Mouse (Mus musculus) G1E (cell line): Measurements from ENCODE around the gene Ccp110.

Source experiments
- CTCF ChIP-seq: IDR thresholded peaks from 2 replicates; pipeline ENCODE4 v1.5.1; 2012; ENCODE audit warnings: low read depth, low read length, inconsistent platforms, mixed read lengths
- GATA1 ChIP-seq: IDR thresholded peaks from 2 replicates; pipeline ENCODE4 v1.6.1; 2012; ENCODE audit warnings: borderline replicate concordance, low read length, inconsistent platforms, mixed read lengths
- GATA2 ChIP-seq: IDR thresholded peaks from 2 replicates; pipeline ENCODE4 v1.6.1; 2012; ENCODE audit warnings: low read depth, low read length, inconsistent platforms, borderline replicate concordance
- TAL1 ChIP-seq: conservative IDR thresholded peaks from 2 replicates; pipeline ENCODE4 v1.6.1; 2012; ENCODE audit warnings: low read depth, low read length, inconsistent platforms, mixed read lengths

GRCm38 (mm10) chr7:118725459-118725858 lies 13.1 kb downstream of the Ccp110 start:
- TF ChIP-seq CTCF (no peak), GATA2 (no peak), GATA1 (no peak), TAL1 (no peak)
